Mouse (Mus musculus) ES-Bruce4 (cell line): Measurements from ENCODE around the gene Nell2.

Source experiments
- CTCF ChIP-seq: IDR thresholded peaks from one replicate; pipeline ENCODE4 v1.8.1; 2011; ENCODE audit warnings: low read depth, low read length
- EP300 ChIP-seq: IDR thresholded peaks from 2 replicates; pipeline ENCODE4 v1.6.1; 2011; ENCODE audit warnings: low read depth, low read length; ENCODE audit not compliant: insufficient read depth
- POLR2A ChIP-seq: IDR thresholded peaks from one replicate; pipeline ENCODE4 v1.8.1; 2011; ENCODE audit warnings: low read length; ENCODE audit not compliant: insufficient read depth

DNA sequence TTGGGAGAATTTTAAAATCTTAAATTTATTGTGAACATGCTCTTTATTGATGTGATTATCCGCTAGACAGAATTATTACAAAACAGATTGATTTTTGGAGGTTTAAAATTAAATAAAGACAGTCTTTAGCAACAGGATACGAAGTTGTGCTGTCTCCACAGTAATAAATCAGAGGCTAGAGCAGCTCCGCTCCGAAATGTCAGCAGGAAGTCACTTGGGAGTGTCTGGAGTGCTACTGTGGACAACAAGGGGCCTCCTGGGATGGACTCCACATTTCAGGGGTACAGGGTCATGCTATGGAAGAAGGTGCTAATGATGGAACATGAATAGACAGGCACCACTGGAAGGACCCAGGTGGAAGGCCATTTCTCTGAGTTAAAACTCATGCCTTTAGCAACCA is 211.7 kb downstream of the Nell2 start:
- TF ChIP-seq EP300 (no peak), CTCF (no peak), POLR2A (no peak)
